In genomic region chr13:53807791-53808525, GRCm38 (mm10) we compare ENCODE assay signal across 11 mouse cellular contexts.
DNase-seq lines count a peak whose midpoint lies in the region; ATAC-seq and TF ChIP-seq lines count a peak whose summit lies in the region.
"Had no signal": no experiment of that assay in that cellular context is flagged by ENCODE, and none has a peak within 500 bp of the region (broad histone marks: within the 10 kb centered on the region; RNA-seq: fewer than 3 reads in every experiment).

No protein-coding gene starts in this region.

- no peak for TF ChIP-seq POLR2A in brain, embryonic 14.5 days (IDR thresholded peaks at IDR 0.05; ENCODE audit: borderline replicate concordance, extremely low read depth, insufficient read depth, insufficient read length, poor library complexity, severe bottlenecking)

- DNase-seq in hindbrain, embryonic 10.5 days (ENCODE audit: low spot score): peak; percentile 14
- peak; percentile 90 for DNase-seq in brain, embryonic 14.5 days (ENCODE audit: low read depth)
- DNase-seq in adipocyte (ENCODE audit: low spot score): no peak
- DNase-seq in urinary bladder, postnatal 4 days (ENCODE audit: low spot score in 2 of 2): no peak
- no peak for DNase-seq in cerebellum, adult 11 months

- no peak overlapping the region for H3K4me3 ChIP-seq in hindbrain, embryonic 10.5 days
- H3K4me3 ChIP-seq in hindbrain, embryonic 12.5 days: no peak overlapping the region
- no peak overlapping the region for H3K4me3 ChIP-seq in hindbrain, embryonic 16.5 days (ENCODE audit: low read length)
- no peak overlapping the region for H3K4me3 ChIP-seq in neural tube, embryonic 15.5 days (replicated peaks)
- H3K4me3 ChIP-seq: erythroblast, embryonic 14.5 days; stomach, embryonic 15.5 days had no signal

- no peak overlapping the region for H3K27ac ChIP-seq in hindbrain, embryonic 10.5 days
- no peak overlapping the region for H3K27ac ChIP-seq in hindbrain, embryonic 12.5 days
- H3K27ac ChIP-seq in hindbrain, embryonic 16.5 days (ENCODE audit: low read depth, low read length): no peak overlapping the region; the same call in 1 of the 2 replicates
- H3K27ac ChIP-seq in neural tube, embryonic 15.5 days (replicated peaks): no peak overlapping the region
- H3K27ac ChIP-seq: stomach, embryonic 15.5 days had no signal

- no peaks in the 10 kb centered on the region for H3K9me3 ChIP-seq in hindbrain, embryonic 10.5 days
- no peaks in the 10 kb centered on the region; the same call in 1 of the 2 replicates for H3K9me3 ChIP-seq in hindbrain, embryonic 12.5 days (replicated peaks)
- H3K9me3 ChIP-seq in hindbrain, embryonic 16.5 days (ENCODE audit: control insufficient read depth, low read length): no peaks in the 10 kb centered on the region
- no peaks in the 10 kb centered on the region for H3K9me3 ChIP-seq in neural tube, embryonic 15.5 days (replicated peaks)
- H3K9me3 ChIP-seq: stomach, embryonic 15.5 days had no signal

- no peak for ATAC-seq in hindbrain, embryonic 12.5 days (ENCODE audit: low FRiP score)
- peak; percentile 50; the same call in 1 of the 2 replicates for ATAC-seq in hindbrain, embryonic 16.5 days
- ATAC-seq in neural tube, embryonic 15.5 days (ENCODE audit: low FRiP score): peak; percentile 31; the same call in 1 of the 2 replicates
- ATAC-seq: intestine, embryonic 16.5 days had no signal

- H3K36me3 ChIP-seq in hindbrain, embryonic 10.5 days: no peaks in the 10 kb centered on the region
- no peaks in the 10 kb centered on the region for H3K36me3 ChIP-seq in hindbrain, embryonic 12.5 days
- H3K36me3 ChIP-seq in hindbrain, embryonic 16.5 days (ENCODE audit: control insufficient read depth, insufficient read depth, low read length): no peaks in the 10 kb centered on the region
- H3K36me3 ChIP-seq in neural tube, embryonic 15.5 days: no peaks in the 10 kb centered on the region
- H3K36me3 ChIP-seq: stomach, embryonic 15.5 days had no signal

- H3K27me3 ChIP-seq in hindbrain, embryonic 10.5 days (ENCODE audit: insufficient read depth, poor library complexity, severe bottlenecking): 0 out of 2 replicates have a peak, but pooled peaks cover 2% of the 10 kb centered on the region
- 0 out of 2 replicates have a peak, but pooled peaks cover 3% of the 10 kb centered on the region for H3K27me3 ChIP-seq in hindbrain, embryonic 12.5 days
- H3K27me3 ChIP-seq in hindbrain, embryonic 16.5 days (replicated peaks; ENCODE audit: control insufficient read depth, insufficient read depth, low read length): no peaks in the 10 kb centered on the region
- H3K27me3 ChIP-seq in neural tube, embryonic 15.5 days (replicated peaks): no peaks in the 10 kb centered on the region
- H3K27me3 ChIP-seq: stomach, embryonic 15.5 days had no signal

- no peak overlapping the region for H3K4me2 ChIP-seq in hindbrain, embryonic 12.5 days (replicated peaks)
- no peak overlapping the region for H3K4me2 ChIP-seq in hindbrain, embryonic 16.5 days (ENCODE audit: low read length)
- no peak overlapping the region for H3K4me2 ChIP-seq in neural tube, embryonic 15.5 days
- H3K4me2 ChIP-seq: stomach, embryonic 15.5 days had no signal

- TF ChIP-seq CTCF in brain, embryonic 14.5 days (IDR thresholded peaks at IDR 0.05; ENCODE audit: borderline replicate concordance, extremely low read depth, insufficient read depth, insufficient read length): no peak

- 66% methylated on average over 13 of the region's 13 CpGs for WGBS in hindbrain, embryonic 10.5 days
- WGBS in hindbrain, embryonic 12.5 days: 50% methylated on average over 13 of the region's 13 CpGs
- 48% methylated on average over 13 of the region's 13 CpGs for WGBS in hindbrain, embryonic 16.5 days
- 30% methylated on average over 13 of the region's 13 CpGs for WGBS in neural tube, embryonic 15.5 days

- H3K4me1 ChIP-seq in hindbrain, embryonic 10.5 days (replicated peaks): peaks cover 17% of the 10 kb centered on the region
- H3K4me1 ChIP-seq in hindbrain, embryonic 12.5 days: peaks cover 10% of the 10 kb centered on the region; the same call in 1 of the 2 replicates
- no peaks in the 10 kb centered on the region for H3K4me1 ChIP-seq in hindbrain, embryonic 16.5 days (ENCODE audit: control insufficient read depth, insufficient read depth, low read depth, low read length)
- peaks cover 9% of the 10 kb centered on the region; the same call in 1 of the 2 replicates for H3K4me1 ChIP-seq in neural tube, embryonic 15.5 days

- no peak overlapping the region for H3K9ac ChIP-seq in hindbrain, embryonic 12.5 days
- H3K9ac ChIP-seq in hindbrain, embryonic 16.5 days (ENCODE audit: low read depth, low read length): no peak overlapping the region
- no peak overlapping the region for H3K9ac ChIP-seq in neural tube, embryonic 15.5 days (replicated peaks)
- H3K9ac ChIP-seq: stomach, embryonic 15.5 days had no signal

Comparison
In these comparisons a context has a peak if more than half of its experiments do, and no peak if none do; other contexts are left out.
1. DNase-seq: peak in hindbrain, embryonic 10.5 days (single experiment) and brain, embryonic 14.5 days (single experiment); none in adipocyte (single experiment), urinary bladder, postnatal 4 days (0 of 2) and cerebellum, adult 11 months (single experiment).